Mouse (Mus musculus) lung, embryonic 15.5 days (tissue): ENCODE results near the gene Ezh1. TPM values are rescaled to one million over a fixed set of nuclear protein-coding genes. Genes with fewer than 3 reads are reported as not detected.
"Not testable (repeated sequence)": the region's sequence is repeated elsewhere in the genome, so short reads cannot be mapped to it uniquely, and the experiment has no call there.

Source experiments
- ATAC-seq: fragments of 200-750 bp; cut with Nextera tagmentation; 2 replicates; pipeline ENCODE4 v1.8.0; 2017; ENCODE audit warnings: moderate number of reproducible peaks, borderline replicate concordance; ENCODE audit not compliant: low FRiP score, low TSS enrichment; ENCODE audit errors: extremely low read depth
- H3K27ac ChIP-seq: fragments of 300-500 bp; sonication (generic); 2 replicates; pipeline ENCODE4 v1.5.1; 2015; ENCODE audit warnings: moderate library complexity, mild to moderate bottlenecking, inconsistent platforms
- H3K27me3 ChIP-seq: fragments of 300-500 bp; sonication (generic); 2 replicates; pipeline ENCODE4 v1.6.1; 2015; ENCODE audit warnings: inconsistent platforms
- H3K36me3 ChIP-seq: fragments of 300-500 bp; sonication (generic); 2 replicates; pipeline ENCODE4 v1.6.1; 2015; ENCODE audit warnings: inconsistent platforms
- H3K4me1 ChIP-seq: fragments of 300-500 bp; sonication (generic); 2 replicates; pipeline ENCODE4 v1.6.1; 2015; ENCODE audit warnings: inconsistent platforms
- H3K4me2 ChIP-seq: fragments of 300-500 bp; sonication (generic); 2 replicates; pipeline ENCODE4 v1.6.1; 2015; ENCODE audit warnings: inconsistent platforms, mild to moderate bottlenecking, moderate library complexity
- H3K4me3 ChIP-seq: fragments of 300-500 bp; sonication (generic); 2 replicates; pipeline ENCODE4 v1.5.1; 2015; ENCODE audit warnings: mild to moderate bottlenecking, inconsistent platforms
- H3K9ac ChIP-seq: fragments of 300-500 bp; sonication (generic); 2 replicates; pipeline ENCODE4 v1.6.1; 2015; ENCODE audit warnings: inconsistent platforms
- H3K9me3 ChIP-seq: fragments of 300-500 bp; sonication (generic); 2 replicates; pipeline ENCODE4 v1.6.1; 2016; ENCODE audit warnings: inconsistent platforms
- WGBS: fragments of 180-500 bp; shearing (Covaris S2); methylation state at CpG from one replicate; pipeline ENCODE4 v1.1.7; 2015; 5-methylcytosine and 5-hydroxymethylcytosine counted together
- polyA plus RNA-seq: library from polyadenylated mRNA; unstranded; fragments of >200 nt; fragmentation: Nextera tagmentation; extraction: Ambion mirVana; gene quantifications from 2 replicates; pipeline ENCODE4 v1.2.1, GENCODE M21; 2015

Gene Ezh1
- polyA plus RNA-seq, 1 experiment from 2014 or later = 19.2 TPM

DNA sequence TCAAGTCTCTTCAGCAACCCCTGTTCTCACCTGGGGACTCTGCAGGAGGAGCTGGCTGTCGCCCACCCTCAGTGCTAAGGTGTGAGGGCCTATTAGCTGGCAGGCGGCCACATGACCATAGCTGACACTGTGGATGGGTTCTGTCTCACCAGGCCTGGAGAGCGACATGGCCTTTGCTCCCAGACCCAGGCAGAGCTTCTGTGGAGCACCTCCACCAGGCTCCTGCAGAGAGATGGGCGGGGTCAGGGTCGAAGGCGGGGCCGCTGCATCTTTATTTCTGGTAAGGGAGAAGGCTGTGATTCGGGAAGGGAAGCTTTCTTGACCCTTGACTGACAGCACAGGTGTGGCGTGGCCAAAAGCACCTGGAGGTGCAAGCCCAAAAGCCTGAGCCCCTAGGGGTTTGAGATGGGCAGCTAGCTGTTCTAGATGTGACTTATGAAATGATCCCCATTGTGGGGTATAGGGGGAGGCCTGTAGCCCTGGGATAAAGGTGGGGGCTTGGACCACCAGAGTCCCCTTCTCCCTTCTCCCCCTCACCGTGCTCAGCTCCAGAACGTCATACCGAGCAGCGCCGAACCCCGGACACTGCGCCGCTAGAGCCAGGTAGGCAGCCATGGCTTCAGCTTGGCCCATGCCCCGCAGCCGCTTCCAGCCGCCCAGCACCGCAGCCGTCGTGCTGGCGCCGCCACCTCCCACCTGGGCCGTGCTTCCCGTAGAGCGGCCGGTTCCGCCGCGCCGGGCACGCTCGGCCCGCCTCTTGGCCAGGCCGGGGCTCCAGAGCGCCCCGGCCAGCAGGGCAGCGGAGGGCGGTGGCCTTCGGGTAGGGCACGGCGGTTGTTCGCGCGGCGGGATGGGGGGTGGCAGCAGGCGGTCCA, 62.5 kb downstream of the Ezh1 start:
- Histone ChIP-seq H3K27ac (no peak overlapping the region), H3K36me3 (peaks cover 59% of the 10 kb centered on the region), H3K4me3 (no peak overlapping the region), H3K4me2 (peak overlapping the region; percentile 26), H3K4me1 (peaks cover 44% of the 10 kb centered on the region), H3K9me3 (no peaks in the 10 kb centered on the region), H3K9ac (no peak overlapping the region), H3K27me3 (peaks cover 29% of the 10 kb centered on the region)
- ATAC-seq = peak; percentile 8
- WGBS = 40% methylated on average over 49 of the region's 49 CpGs

DNA sequence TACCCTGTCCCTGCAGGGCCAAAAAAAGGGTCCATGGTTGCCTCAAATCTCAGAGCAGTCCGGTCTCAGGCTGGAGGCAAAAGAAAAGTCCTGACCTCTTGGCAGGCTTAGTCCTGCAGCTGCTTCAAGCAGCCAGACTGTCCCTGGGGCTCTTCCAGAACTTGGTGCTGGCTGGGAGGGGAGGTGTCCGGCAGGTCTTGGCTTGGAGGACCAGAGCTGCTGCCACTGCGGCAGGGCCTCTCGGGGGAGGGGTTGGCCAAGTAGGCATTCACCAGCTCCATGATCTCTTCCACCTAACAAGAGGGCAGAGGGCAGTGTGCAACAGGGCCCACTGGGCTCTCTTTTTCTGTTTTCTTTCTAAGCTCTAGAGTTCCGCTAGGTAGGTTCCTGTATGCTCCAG, 63.5 kb downstream of the Ezh1 start:
- Histone ChIP-seq H3K36me3 (peaks cover 58% of the 10 kb centered on the region), H3K4me3 (no peak overlapping the region), H3K9ac (no peak overlapping the region), H3K9me3 (no peaks in the 10 kb centered on the region), H3K27ac (no peak overlapping the region), H3K4me1 (peaks cover 34% of the 10 kb centered on the region), H3K27me3 (peaks cover 27% of the 10 kb centered on the region), H3K4me2 (no peak overlapping the region)
- no peak for ATAC-seq
- 57% methylated on average over 5 of the region's 5 CpGs for WGBS

DNA sequence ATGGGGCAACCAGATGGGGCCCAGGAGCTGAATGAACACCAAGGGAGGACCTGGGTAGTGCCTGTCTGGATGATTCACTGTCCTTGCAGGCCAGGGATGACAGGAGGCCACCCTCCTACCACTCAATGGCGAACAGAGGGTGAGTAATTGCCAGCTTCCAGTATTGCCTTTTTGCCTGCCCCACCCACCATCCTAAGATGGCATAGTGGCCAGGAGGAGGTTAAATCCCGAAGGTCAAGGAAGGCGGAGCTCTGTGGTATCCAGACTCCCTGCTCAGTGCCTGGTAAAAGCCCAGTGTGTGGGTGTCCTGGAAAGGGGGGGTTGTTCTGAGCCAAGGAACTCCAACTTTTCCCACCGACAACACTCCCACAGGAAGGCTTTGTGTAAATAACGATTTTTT, 64.0 kb downstream of the Ezh1 start:
- no peak for ATAC-seq

DNA sequence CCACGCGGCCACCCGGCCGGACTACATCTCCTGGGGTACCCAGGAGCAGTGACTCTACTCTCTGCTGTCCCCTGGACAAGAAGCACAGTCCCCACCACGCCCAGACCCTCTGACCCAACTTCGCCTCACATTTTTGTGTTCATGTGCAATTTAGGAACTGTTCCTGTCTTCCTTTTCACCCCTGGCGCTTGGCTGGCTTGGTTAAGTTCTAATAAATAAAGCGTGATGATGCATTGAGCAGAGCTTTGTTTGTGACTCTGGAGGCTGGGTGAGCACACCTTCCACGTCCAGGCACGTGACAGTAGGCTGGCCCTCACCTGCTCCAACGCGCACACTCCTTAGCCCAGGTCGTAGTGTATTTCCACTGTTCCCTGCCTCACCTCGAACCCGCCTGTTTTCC, 64.7 kb downstream of the Ezh1 start:
- WGBS = 88% methylated on average over 15 of the region's 15 CpGs
- Histone ChIP-seq H3K4me2 (no peak overlapping the region), H3K9ac (no peak overlapping the region), H3K4me1 (peaks cover 34% of the 10 kb centered on the region), H3K36me3 (peaks cover 47% of the 10 kb centered on the region), H3K9me3 (no peaks in the 10 kb centered on the region), H3K27me3 (peaks cover 16% of the 10 kb centered on the region), H3K27ac (no peak overlapping the region), H3K4me3 (no peak overlapping the region)
- no peak for ATAC-seq

More for the DNA sequence above, 64.0 kb downstream of the Ezh1 start:
- H3K27me3 ChIP-seq = peaks cover 23% of the 10 kb centered on the region
- no peak overlapping the region for H3K9ac ChIP-seq
- no peak overlapping the region for H3K4me2 ChIP-seq
- peaks cover 53% of the 10 kb centered on the region for H3K36me3 ChIP-seq
- H3K9me3 ChIP-seq = no peaks in the 10 kb centered on the region
- no peak overlapping the region for H3K4me3 ChIP-seq
- no peak overlapping the region for H3K27ac ChIP-seq
- H3K4me1 ChIP-seq = peaks cover 34% of the 10 kb centered on the region
- 53% methylated on average over 5 of the region's 5 CpGs for WGBS

DNA sequence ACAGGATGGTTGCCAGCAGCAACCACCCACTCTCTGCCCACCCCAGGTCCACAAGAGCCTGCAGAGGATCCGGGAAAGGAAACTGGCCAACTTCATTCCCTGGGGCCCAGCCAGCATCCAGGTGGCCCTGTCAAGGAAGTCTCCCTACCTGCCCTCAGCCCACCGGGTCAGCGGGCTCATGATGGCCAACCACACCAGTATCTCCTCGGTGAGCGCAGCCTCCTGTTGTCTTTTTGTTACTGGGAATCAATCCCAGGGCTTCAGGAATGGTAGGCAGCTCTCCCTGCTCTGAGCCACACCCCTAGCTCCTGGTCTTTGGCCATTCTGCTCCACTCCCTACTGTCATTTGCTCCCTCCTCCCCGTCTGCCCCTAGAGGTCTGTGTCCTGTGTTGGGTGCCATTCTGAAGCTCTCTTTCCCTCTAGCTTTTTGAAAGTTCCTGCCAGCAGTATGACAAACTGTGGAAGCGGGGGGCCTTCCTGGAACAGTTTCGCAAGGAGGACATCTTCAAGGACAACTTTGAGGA, 65.2 kb downstream of the Ezh1 start:
- H3K4me1 ChIP-seq = peaks cover 36% of the 10 kb centered on the region
- peaks cover 42% of the 10 kb centered on the region for H3K36me3 ChIP-seq
- 77% methylated on average over 8 of the region's 8 CpGs for WGBS
- H3K27ac ChIP-seq, H3K9ac ChIP-seq, ATAC-seq, H3K4me3 ChIP-seq, H3K9me3 ChIP-seq, H3K4me2 ChIP-seq: not testable (repeated sequence)
- H3K27me3 ChIP-seq = peaks cover 11% of the 10 kb centered on the region

DNA sequence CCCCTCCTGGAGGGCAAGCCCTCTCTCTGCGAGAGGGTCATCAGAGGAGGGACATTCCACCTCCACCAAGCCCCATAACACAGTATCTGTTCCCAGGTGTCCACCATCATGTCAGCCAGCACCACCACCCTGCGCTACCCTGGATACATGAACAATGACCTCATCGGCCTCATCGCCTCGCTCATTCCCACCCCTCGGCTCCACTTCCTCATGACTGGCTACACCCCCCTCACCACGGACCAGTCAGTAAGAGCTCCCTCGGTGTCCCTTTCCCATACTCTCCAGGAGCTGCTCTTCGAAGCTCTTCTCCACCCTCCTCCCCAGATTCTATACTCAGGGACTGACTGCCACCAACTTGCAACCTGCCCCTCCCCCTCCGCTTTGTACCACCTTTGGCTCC, 66.1 kb downstream of the Ezh1 start:
- H3K9me3 ChIP-seq, H3K27ac ChIP-seq, H3K4me2 ChIP-seq, ATAC-seq, H3K9ac ChIP-seq, H3K4me3 ChIP-seq, H3K27me3 ChIP-seq: not testable (repeated sequence)
- peaks cover 35% of the 10 kb centered on the region for H3K36me3 ChIP-seq
- WGBS = 69% methylated on average over 8 of the region's 10 CpGs
- H3K4me1 ChIP-seq = peaks cover 40% of the 10 kb centered on the region

DNA sequence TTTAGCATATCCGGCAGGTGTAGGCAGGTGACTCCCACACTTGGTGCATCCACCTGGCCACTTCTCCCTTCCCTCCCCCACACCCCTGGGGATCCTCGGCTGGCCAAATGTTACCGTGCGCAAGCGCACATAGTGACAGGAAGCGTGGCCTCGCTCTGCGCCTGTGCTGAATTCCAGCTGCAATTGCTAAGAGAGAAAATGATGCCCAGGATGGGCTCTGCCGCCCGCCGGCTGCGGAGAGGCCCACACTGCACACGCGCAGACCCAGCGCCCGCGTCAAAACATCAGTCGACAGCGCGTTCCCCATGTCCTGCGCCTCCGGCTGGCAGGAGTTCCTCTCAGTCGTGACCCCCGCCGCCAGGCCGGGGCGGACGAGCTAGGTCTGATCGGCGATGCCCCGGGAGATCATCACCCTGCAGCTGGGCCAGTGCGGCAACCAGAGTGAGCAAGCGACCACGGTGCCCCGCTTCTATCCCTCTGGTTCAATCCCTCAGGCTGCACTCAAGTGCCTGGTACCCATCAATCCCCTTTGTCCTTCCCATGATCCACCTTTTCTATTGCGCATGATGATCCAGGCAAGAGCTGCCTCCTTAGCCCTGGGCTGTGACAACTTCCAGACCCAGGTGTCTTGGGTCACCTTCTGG, 70.4 kb downstream of the Ezh1 start, which contains the start of gene Tubg2:
Gene Tubg2 (plus strand): TSS at position 180 of the 644 bp plus-strand sequence.
- ATAC-seq = peak; percentile 76; the same call in 1 of the 2 replicates
- WGBS = 2% methylated on average over 36 of the region's 36 CpGs
- peak within 1 kb of the TSS; percentile 89 for H3K4me2 ChIP-seq

DNA sequence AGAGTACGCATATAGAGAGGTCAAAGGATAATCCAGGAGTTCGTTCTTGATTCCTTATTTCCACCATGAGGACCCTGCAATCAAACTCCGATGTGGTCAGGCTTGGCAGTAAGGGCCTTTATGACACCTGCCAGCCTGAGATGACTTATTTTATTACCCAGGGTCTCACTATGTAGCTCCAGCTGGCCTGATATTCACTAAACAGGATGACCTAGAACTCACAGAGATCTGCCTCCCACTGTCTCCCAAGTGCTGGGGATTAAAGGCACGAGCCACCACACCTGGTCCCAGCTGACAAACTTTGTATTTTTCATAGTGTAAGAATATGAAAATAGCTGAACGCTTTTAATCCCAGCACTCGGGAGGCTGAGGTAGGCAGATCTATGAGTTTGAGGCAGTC, 71.1 kb downstream of the Ezh1 start:
- Histone ChIP-seq H3K27me3 (no peaks in the 10 kb centered on the region), H3K36me3 (no peaks in the 10 kb centered on the region), H3K27ac (no peak overlapping the region), H3K9ac (no peak overlapping the region), H3K4me2 (peak overlapping the region; percentile 89; the same call in 1 of the 2 replicates), H3K4me1 (peaks cover 12% of the 10 kb centered on the region), H3K4me3 (no peak overlapping the region), H3K9me3 (no peaks in the 10 kb centered on the region)
- ATAC-seq = no peak
- 66% methylated on average over 6 of the region's 6 CpGs for WGBS

More for the DNA sequence above, 70.4 kb downstream of the Ezh1 start, which contains the start of gene Tubg2:
- Histone ChIP-seq H3K36me3 (no peaks in the 10 kb centered on the region), H3K27ac (peak within 1 kb of the TSS; percentile 47; the same call in 1 of the 2 replicates), H3K27me3 (no peaks in the 10 kb centered on the region), H3K9me3 (no peaks in the 10 kb centered on the region), H3K9ac (peak within 1 kb of the TSS; percentile 61), H3K4me1 (peaks cover 11% of the 10 kb centered on the region), H3K4me3 (peak within 1 kb of the TSS; percentile 43)

DNA sequence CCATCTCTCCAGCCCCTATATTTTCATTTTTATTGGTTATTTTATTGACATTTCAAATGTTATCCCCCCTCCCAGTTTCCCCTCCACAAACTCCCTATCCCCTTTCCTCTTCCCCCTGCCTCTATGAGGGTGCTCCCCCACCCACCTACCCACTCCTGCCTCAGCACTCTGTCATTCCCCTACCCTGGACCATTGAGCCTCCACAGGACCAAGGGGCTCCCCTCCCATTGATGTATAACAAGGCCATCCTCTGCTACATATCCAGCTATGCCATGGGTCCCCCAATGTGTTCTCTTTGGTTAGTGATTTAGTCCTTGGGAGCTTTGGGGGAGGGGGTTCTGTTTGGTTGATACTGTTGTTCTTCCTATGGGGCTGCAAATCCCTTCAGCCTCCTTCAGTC, 71.6 kb downstream of the Ezh1 start:
- H3K27ac ChIP-seq = no peak overlapping the region
- H3K4me1 ChIP-seq = peaks cover 17% of the 10 kb centered on the region
- H3K9ac ChIP-seq = no peak overlapping the region
- H3K4me2 ChIP-seq = no peak overlapping the region
- no peaks in the 10 kb centered on the region for H3K27me3 ChIP-seq
- H3K9me3 ChIP-seq = no peaks in the 10 kb centered on the region
- no peak overlapping the region for H3K4me3 ChIP-seq
- ATAC-seq = no peak
- H3K36me3 ChIP-seq = no peaks in the 10 kb centered on the region

DNA sequence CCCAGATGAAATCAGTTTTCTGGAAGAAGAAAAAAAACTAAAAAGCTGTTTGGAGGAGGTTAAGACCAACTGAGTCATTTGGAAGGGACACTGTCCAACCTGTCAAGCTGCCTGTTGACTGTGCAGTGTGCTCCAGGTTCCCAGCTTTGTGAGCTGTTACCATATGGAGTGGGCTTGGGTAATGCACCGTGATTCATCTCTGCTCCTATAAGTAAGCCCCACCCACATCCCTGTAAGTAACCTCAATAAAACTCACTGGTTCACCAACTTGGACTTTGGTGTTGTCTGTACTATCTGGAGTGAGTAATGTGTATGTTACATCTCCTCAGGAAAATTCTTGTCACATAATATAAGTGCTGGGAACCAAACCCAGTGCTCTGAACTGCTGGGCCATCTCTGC, 73.4 kb downstream of the Ezh1 start:
- WGBS = 59% methylated on average over 1 of the region's 1 CpGs
- Histone ChIP-seq H3K36me3 (no peaks in the 10 kb centered on the region), H3K9me3 (no peaks in the 10 kb centered on the region), H3K27me3 (no peaks in the 10 kb centered on the region), H3K4me1 (peaks cover 24% of the 10 kb centered on the region), H3K9ac (no peak overlapping the region), H3K27ac (no peak overlapping the region), H3K4me3 (no peak overlapping the region), H3K4me2 (no peak overlapping the region)
- ATAC-seq = no peak

DNA sequence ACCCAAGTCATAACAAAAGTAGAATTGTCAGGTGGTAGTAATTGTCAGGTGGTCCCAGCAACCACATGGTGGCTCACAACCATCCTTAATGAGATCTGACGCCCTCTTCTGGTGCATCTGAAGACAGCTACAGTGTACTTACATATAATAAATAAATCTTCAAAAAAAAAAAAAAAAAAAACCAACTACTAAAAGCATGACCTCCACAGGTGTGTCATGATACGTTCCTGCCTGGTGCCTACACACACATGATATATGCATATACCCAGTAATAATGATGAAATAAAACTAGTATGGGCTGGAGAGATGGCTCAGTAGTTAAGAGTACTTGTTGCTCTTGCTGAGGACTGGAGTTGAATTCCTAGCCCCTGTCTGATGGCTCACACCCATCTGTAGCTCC, 75.2 kb downstream of the Ezh1 start:
- no peak overlapping the region for H3K27ac ChIP-seq
- no peak overlapping the region for H3K4me2 ChIP-seq
- WGBS = 60% methylated on average over 2 of the region's 2 CpGs
- no peak for ATAC-seq
- H3K4me1 ChIP-seq = peaks cover 23% of the 10 kb centered on the region
- H3K9me3 ChIP-seq = no peaks in the 10 kb centered on the region
- no peaks in the 10 kb centered on the region for H3K27me3 ChIP-seq
- no peaks in the 10 kb centered on the region for H3K36me3 ChIP-seq
- no peak overlapping the region for H3K4me3 ChIP-seq
- H3K9ac ChIP-seq = no peak overlapping the region
